Mouse (Mus musculus): ENCODE results near the gene Prss43.
"Not testable (repeated sequence)": the region's sequence is repeated elsewhere in the genome, so short reads cannot be mapped to it uniquely, and the experiment has no call there.

Gene Prss43

DNA sequence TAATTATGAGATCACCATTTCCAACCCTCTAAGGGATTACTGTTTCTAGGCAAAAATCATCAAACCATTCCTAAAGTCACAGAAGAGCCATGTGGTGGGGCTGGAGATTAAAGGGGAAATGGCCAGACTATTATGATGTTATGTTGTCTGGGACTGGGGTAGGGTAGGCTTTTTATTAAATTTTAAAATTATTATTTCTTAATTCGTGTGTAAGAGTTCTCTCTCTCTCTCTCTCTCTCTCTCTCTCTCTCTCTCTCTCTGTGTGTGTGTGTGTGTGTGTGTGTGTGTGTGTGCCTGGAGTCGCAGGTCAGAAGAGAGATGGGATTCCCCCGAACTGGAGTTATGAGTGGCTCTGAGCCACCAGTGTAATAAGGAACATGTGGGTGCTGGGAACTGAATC lies at the start of gene Prss43:
Gene Prss43 (plus strand): TSS at position 301 of the 400 bp plus-strand sequence.
- CTCF ChIA-PET, result no interaction called here

DNA sequence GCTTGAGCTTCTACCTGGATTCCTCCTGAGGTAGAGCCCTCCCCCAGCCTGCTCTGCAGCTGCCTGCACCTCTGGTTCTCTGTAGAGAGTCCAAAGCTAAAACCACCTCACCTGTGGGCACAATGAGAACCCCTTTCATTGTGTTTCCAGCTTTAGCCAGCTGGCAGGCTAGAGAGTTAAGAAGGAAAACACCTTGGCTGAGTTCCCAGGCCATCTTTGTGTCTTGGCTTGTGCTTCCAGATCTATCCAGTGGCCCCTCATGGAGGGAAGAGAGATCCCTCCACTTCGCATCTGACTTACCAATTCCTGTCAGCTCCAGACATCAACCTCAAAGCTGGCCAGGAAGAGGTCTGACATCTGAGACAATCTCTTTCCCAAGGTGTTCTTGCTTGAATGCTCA lies 48.4 kb upstream of the Prss43 start:
- CTCF ChIA-PET, result interaction anchor here (0.6 kb wide), 1 partner anchor 35 kb away, joined by 9 read pairs; no protein-coding TSS in a partner anchor

DNA sequence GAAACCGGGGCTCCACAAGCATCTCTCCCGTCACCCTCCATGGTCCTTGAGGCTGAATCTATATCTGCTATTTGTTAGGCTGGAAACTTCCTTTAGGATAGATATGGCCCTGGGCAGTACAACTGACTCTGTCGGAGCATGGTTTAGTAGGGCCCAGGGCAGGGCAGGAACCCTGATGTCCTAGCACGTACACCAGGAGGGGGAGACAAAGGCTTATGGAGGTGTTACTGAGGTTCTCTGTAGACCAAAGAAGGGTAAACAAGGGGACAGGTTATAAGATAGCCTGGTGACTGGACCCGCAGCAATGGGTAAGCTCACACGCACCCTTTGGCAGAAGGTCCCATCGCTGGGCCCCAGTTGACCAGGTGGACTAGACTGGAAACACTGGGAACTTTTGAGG lies 47.9 kb upstream of the Prss43 start:
- CTCF ChIA-PET, result interaction anchor here (0.6 kb wide), 1 partner anchor 35 kb away, joined by 9 read pairs; no protein-coding TSS in a partner anchor

DNA sequence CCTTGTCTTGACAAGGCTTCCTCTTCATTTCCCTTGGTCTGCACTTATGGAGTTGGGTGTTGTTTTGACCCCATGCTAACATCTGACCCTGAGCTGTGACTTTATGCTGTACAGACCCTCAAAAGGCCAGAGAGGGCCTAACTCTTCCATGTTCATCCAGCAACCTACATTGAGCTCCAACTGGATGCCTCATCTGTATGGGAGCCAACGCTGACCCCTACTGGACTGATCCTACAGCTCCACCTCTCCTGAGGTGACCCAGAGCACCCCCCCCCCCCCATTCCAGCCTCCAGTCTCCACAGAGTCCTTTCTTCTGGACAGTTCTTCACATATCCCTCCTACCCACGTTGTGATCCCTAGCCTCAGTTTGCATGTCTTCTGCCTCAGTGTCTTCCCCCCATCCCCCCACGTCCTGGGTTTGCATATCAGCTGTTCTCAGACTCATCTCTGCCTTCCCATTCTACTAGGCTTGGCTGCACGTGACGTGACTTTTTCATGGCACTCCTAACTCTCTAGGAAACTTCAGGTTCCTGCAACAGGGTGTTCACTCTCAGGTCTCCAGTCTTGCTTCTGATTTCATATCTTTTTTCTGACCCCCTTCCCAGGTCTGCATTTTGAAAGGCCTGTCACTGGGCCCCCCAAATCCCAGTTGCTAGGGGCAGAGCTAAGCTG lies 47.1 kb upstream of the Prss43 start:
- CTCF ChIA-PET, result interaction anchor here (0.6 to 0.8 kb wide), 2 partner anchors 51 to 63 kb away, joined by 3 to 7 read pairs; no protein-coding TSS in a partner anchor

DNA sequence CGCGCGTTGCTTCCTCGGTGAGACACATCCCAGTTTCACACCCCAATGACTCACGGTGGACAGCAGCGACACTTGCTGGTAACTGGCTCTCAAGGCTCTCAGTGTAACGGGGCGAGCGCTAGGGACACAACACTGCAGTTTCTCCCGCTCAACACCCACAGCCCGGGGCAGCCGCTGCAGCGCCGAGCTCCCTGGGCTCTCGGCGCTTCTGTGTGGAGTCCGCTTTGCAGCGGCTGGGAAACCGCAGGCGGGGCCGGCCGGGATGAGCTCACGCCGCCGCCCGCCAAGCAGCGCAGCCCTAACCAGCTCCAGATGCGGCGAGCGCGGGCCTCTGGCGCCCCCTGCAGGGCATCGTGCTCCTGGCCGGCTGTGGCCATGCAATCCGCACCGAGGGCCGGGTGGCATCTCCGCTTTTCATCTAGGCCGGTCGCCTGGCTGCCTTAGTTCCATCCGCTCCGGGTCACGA lies 45.2 kb upstream of the Prss43 start:
- CTCF ChIA-PET, result interaction anchor here (0.7 to 1.0 kb wide), 2 partner anchors 17 to 225 kb away, joined by 3 to 4 read pairs; no protein-coding TSS in a partner anchor

DNA sequence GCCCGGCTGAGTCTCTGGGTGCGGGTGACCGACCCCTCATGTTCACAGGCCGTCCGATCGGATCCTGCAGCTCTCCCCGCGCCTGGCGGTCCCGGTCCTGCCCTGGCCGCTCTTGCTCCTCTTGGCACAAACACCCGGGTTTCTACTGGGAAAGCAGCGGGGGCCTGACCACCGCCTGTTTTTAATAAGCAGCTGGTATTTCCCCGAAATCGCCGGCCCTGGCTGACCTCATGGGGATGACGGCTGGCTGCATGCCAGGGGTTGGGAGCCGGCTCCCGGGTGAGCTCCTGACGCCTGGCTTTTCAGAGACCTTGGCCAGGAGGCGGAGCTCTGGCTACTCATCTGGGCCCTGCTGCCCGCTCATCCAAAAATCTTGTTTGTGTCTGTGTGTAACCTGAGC lies 44.8 kb upstream of the Prss43 start:
- CTCF ChIA-PET, result interaction anchor here (1.0 kb wide), 1 partner anchor 17 kb away, joined by 4 read pairs; no protein-coding TSS in a partner anchor

DNA sequence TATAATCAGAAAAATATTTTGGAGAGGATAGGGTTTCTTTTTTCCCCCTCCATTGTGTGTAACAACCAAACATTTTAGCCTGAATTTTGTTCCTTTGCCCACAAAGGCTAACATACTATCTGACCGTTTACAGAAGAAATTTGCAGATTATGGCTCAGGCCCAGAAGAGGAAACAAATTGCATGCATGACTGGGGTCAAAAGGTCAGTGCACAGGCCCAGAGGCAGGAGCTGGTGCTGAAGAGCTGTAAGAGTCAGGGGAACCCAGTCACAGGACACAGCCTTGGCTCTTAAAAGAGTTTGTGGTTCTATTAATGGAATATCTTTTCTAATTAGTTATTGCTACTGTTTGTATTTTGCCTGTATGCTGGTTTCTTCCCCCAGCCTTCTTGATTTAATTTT lies 42.9 kb upstream of the Prss43 start:
- CTCF ChIA-PET, result interaction anchor here (0.6 kb wide), 1 partner anchor 178 kb away, joined by 4 read pairs; no protein-coding TSS in a partner anchor

DNA sequence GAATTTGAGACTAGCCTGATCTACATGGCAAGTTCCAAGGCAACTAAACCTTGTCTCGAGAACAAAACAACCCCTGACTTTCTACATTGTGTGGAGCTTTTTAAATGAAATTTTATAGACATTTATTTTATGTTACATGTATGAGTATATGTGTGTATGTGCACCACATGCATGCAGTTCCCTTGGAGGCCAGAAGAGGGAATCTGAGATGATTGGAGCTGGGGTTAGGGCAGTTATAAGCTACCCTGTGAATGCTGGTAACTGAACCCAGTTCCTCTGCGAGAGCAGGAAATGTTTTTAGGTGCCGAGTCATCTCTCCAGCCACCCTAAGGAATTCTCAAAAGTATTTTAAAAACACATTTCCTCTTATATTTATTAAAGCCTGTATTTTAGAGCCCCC lies 38.3 kb upstream of the Prss43 start:
- CTCF ChIA-PET, result no interaction called here

DNA sequence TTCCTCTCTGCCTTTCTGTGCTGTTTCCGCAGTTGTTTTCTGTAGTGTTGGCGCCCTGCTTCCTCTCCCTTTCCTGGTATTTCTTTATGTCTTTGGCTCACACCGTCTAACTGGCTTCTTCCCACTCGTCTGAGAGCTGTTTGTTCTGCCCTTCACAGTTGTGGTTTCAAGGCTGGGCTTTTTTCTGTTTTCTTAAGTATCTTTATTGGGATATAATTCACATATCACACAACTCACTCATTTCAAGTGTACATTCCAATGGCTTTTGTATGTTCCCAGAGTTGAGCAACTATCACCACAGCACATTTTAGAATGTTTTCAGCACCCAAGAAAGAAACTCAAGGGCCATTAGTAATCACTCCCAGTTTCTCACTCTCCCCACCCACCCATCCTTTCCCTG lies 36.0 kb upstream of the Prss43 start:
- CTCF ChIA-PET, result interaction anchor here (0.6 kb wide), 1 partner anchor 159 kb away, joined by 3 read pairs; no protein-coding TSS in a partner anchor

DNA sequence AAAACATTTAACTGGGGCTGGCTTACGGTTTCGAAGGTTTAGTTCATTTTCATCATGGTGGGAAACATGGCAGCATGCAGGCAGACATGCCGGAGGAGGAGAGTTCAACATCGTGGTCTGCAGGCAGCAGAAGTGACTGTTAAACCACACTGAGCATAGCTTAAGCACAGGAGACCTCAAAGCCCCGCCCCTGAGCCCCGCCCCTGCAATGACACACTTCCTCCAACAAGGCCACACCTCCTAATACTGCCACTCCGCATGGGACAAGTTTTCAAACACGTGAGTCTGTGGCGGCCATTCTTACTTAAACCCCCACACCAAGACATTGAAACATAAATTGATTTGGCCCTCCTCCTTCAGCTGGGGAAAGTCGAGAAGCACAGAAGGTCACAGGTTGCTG lies 29.5 kb upstream of the Prss43 start:
- CTCF ChIA-PET, result no interaction called here

DNA sequence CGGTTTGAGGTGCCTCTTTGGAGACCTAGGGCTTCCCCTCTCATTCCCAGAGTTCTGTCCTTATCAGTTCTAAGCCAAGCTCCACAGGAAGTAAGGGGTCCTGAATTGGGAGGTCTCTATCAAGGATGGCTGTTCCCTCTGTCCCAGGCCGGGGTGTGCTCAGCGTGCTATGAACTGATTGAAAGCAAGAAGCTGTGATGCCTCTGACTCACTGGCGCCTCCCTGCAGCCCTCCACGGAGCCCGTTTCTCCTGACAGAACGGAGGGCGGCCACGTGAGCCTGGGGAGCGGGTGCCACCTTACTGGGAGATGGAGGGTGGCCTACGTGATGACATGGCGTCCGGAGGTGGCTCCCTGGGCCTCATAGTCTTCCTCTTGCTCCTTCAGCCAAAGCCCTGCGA lies 28.6 kb upstream of the Prss43 start, which contains the start of gene Prss42:
Gene Prss42 (plus strand): TSS at position 301 of the 400 bp plus-strand sequence.
- CTCF ChIA-PET, result no interaction called here

DNA sequence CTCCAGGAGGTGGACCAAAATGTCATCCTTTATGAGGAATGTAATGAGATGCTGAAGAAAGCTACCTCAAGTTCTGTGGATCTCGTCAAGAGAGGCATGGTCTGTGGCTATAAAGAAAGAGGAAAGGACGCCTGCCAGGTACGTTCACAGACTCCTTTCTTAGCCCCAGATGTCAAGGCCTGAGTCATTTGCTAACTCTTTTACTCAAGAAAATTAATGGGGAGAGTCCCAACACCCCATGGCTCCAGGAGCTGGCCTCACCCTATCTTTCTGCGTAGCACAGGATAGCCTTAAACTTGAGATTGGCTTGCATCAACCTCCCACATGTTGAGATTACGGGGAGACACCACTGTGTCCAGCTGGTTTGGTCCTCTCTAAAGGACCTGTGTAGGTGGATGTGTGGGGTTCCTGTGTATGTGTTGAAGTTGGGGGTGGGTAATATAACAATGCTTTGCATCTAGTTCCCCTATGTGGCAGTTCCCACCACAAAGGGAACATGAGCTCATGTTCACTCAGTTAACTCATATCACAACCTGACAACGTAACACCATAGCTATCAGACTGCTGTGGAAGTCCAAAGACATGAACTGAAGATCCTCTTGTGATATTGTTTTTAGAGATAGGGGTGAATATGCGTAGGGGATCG lies 25.5 kb upstream of the Prss43 start:
- CTCF ChIA-PET, result no interaction called here

DNA sequence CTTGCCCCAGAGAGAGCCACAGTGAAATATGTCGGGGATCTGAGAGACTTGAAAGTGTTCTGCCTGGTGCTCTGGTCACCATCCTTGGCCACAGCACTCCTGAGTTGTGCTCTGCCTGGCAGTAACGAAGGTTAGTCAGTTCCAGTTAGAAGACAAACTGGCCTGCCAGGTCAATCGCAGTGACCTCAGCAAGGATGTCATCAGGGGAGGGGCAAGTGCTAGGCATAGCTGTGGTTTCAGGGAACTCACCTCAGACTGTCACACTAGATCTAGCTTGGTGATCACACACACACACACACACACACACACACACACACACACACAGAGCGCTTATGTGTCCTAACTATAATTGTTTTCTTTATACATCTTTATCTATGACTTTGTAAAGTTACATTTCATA lies 23.2 kb upstream of the Prss43 start:
- CTCF ChIA-PET, result no interaction called here

DNA sequence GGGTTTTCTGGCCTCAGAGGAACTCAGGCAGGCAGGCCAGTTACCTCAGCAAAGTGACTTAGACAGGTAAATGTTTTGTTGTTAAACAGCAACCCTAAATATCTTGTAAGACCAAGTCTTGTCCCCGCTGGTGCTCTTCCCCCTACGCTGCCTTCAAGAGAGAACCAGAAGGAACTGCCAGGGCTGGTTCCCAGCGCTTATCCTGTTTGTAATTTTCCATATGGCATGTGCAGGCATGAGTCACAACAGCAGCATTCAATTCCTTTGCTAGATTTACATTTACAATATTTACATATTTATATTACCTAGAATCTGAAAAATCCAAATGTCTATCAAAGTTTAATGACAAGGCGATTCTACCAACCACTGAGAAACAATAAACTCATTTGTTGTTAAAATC lies 16.4 kb upstream of the Prss43 start:
- CTCF ChIA-PET, result interaction anchor here (0.7 kb wide), 1 partner anchor 131 kb away, joined by 4 read pairs; no protein-coding TSS in a partner anchor

DNA sequence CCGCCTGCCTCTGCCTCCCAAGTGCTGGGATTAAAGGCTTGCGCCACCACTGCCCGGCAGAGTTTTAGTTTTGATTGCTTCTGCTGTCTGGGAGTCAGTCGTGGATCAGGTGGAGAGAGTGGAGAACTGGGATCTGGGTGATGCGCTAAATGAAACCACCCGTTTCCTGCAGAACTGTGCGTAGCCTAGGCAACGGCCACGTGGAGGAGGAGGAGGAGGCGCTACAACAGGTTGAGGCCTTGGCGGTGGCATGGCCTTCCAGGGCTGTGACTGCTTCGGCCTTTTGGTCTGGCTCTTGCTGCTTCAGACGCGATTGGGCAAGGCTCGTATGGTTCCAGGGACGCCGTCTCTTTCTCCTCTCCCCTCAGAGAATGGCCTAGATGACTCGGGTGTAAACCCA lies 12.7 kb upstream of the Prss43 start, which contains the start of gene Prss44:
Gene Prss44 (plus strand): TSS at position 206 of the 400 bp plus-strand sequence.
- CTCF ChIA-PET, result no interaction called here

DNA sequence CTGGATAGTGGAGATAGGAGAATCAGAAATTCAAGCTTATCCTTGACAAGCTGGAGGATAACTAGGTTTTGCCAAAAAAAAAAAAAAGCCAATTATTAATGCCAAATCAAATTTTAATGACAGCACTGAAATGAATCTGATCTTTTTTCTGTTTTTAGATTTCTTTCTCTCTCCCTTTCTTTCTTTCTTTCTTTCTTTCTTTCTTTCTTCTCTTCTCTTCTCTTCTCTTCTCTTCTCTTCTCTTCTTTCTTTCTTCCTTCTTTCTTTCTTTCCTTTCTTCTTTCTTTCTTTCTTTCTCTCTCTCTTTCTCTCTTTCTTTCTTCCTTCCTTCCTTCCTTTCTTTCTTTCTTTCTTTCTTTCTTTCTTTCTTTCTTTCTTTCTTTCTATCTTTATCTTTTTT lies 5.9 kb upstream of the Prss43 start:
- CTCF ChIA-PET, result not testable (repeated sequence)

DNA sequence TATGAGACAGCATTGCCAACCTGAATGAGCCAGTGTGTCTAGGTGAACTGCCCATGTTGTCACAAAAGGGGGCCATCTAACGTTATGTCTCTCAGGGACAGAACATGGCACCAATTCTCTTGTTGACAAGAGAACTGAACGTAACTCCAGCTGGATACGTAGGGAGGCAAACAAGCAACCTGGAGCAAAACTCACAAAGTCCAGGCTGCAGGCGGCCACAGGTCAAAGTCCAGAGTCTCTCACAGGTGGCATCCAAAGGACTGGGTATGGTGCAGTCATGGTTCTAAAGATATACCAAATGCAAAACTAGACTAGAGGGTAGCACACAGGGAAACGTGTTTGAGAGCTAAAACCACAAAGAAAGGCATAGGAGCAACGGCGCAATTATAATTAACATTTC lies 5.1 kb upstream of the Prss43 start:
- CTCF ChIA-PET, result no interaction called here

DNA sequence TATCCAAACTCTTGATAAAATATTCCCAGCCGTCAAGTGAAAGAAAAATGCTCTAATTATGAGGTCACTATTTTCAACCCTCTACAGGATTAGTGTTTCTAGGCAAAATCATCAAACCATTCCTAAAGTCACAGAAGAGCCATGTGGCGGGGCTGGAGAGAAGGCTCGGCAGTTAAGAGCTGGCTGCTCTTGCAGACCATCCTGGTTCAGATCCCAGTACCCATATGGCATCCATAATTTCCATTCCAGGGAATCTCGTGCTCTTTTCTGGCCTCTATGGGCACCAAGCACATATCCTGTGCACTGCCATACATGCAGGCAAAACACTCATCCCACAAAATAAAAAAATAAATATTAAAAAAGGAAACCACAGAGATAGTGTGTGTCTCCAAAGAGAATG lies 1.1 kb upstream of the Prss43 start:
- CTCF ChIA-PET, result no interaction called here

DNA sequence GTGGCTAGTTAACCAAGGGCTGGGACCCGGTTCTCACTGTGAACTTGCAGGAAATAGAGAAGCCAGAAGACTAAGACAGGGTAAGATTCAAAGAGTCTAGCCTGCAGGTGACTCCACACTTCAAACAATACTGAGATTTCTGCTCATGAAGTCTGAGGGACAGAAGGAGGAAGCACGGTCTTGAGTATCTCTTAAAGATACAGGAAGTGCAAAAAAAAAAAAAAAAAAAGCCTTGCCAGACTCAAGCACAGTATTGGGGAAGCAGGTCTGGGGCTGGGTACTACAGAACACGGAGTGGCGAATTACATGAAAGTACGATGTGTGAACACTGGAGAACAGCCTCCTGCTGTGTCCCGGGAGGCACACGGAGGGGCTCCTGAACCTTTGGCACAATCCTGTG lies 658 bp upstream of the Prss43 start:
- CTCF ChIA-PET, result no interaction called here

DNA sequence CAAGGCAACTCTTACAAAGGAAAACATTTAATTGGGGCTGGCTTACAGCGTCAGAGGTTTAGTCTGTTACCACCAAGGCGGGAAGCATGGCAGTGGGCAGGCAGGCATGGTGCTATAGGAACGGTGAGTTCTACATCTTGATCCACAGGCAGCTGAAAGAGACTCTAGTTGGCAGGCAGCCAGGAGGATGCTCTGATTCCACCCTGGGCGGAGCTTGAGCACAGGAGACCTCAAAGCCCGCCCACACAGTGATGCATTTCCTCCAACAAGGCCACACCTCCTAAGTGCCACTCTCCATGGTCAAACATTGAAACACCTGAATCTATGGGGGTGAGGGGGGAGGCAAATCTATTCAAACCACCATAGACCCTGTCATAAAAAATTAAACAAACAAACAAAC lies 6.5 kb downstream of the Prss43 start:
- CTCF ChIA-PET, result no interaction called here

DNA sequence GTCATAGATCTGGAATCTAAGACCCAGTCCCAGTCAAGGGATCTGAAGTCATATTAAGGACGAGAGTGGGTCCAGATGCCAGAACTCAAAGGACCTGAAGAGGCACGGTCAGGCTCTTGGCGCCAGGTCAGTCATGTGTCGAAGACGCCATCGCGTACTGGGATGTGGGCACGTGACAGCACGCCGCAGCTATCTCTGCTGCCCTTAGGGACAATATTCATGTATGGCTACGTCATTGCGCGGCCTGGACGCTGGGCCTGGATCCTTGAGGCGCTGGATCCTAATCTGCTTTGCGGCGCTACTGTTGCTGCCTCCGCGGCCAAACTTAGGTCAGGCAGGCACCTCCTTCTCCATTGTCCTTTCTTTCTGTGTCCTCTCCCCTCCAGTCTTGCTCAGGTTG lies 7.9 kb downstream of the Prss43 start, which contains the start of gene Prss45:
Gene Prss45 (plus strand): TSS at position 178 of the 400 bp plus-strand sequence.
- CTCF ChIA-PET, result no interaction called here

DNA sequence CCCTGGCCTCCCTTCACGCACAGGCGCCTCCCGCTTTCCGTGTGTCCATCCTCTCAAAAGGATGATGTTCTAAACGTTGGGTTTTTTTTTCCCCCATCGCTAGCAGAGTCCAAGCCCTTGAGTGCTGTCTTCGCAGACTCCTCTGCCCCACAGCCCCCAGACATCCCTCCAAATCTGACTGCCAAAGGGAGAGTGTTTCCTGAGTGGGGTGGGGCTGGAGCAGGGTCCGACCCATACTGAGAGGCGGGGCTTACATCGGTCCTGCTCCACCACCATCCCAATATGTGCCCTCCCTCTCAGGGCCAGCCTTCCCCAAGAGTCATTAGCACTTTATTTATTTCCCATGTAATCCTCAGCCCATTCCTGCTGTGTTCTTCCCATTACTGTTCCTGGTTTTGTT lies 8.5 kb downstream of the Prss43 start:
- CTCF ChIA-PET, result no interaction called here

DNA sequence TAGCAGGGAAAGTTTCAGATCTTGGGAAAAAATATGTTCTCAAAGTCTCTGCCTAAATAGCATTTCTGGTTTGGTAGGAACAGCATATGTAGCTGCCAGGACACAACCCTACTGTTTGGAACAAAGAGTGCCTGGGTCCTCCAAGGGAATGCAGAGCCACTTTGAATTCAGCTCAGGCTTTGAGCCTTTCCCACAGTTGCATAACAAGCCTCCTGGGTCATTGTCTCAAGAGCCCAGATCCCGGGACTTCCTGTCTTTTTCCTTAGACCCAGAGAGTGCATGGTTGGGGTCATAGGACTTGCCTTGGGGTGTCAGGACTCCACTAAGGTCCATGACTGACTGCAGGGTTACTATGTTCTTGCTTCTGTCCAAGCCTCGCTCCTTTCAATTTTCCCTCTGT lies 9.6 kb downstream of the Prss43 start:
- CTCF ChIA-PET, result no interaction called here
